Mouse (Mus musculus) left cerebral cortex, adult 2 months (tissue): ENCODE measurements at regions not wholly inside any gene's neighbourhood (a gene's known extent, or its start where the extent isn't known, plus 50 kb on each side); places are given as distances from the start of the nearest gene placed in this dataset.
A peak's percentile ranks its signal among the peaks of the same experiment; 100 is the strongest.

Experiments
- DNase-seq, 2 experiments: peaks; one replicate each; pipeline ENCODE4 v3.0.0; 2021 to 2022; ENCODE audit warnings: low spot score in 2 of 2, mixed read lengths in 1 of 2; ENCODE audit errors: extremely low spot score in 1 of 2
- H3K27ac ChIP-seq: fragments of 200-600 bp; 2 replicates; pipeline ENCODE4 v1.8.1; 2022
- H3K4me3 ChIP-seq: fragments of 200-600 bp; 2 replicates; pipeline ENCODE4 v1.8.1; 2022
- CTCF ChIP-seq: fragments of 200-600 bp; IDR thresholded peaks from 2 replicates; pipeline ENCODE4 v1.8.1; 2022; ENCODE audit warnings: antibody characterized with exemption, mild to moderate bottlenecking, moderate library complexity
- intact Hi-C: fragments of 180-260 bp; cut with DNase I; formaldehyde crosslinking; loops from one replicate; pipeline ENCODE4 v1.15.1; 2025

GRCm38 (mm10) chr5:46073744-46074143, 216.3 kb upstream of the Lcorl start:
- intact Hi-C loops, result no loop called here
- DNase-seq, result no peak
- Histone ChIP-seq H3K4me3 (no peak overlapping the region), H3K27ac (no peak overlapping the region)
- no peak for TF ChIP-seq CTCF

- H3K27ac ChIP-seq, result no peak overlapping the region
- no peak overlapping the region for H3K4me3 ChIP-seq
- TF ChIP-seq CTCF, result no peak
- no peak for DNase-seq
- intact Hi-C loops, result no loop called here
Observed at GRCm38 (mm10) chr5:46073136-46073535, 215.7 kb upstream of the Lcorl start.

GRCm38 (mm10) chr5:46059910-46060309, 202.5 kb upstream of the Lcorl start:
- Histone ChIP-seq H3K4me3 (no peak overlapping the region), H3K27ac (no peak overlapping the region)
- TF ChIP-seq CTCF, result no peak
- no peak for DNase-seq
- intact Hi-C loops, result no loop called here

GRCm38 (mm10) chr5:46054850-46055249, 197.4 kb upstream of the Lcorl start:
- intact Hi-C loops, result no loop called here
- DNase-seq, result no peak
- TF ChIP-seq CTCF, result no peak
- Histone ChIP-seq H3K4me3 (no peak overlapping the region), H3K27ac (no peak overlapping the region)

- no peak for DNase-seq
- Histone ChIP-seq H3K4me3 (no peak overlapping the region), H3K27ac (no peak overlapping the region)
- no peak for TF ChIP-seq CTCF
- intact Hi-C loops, result no loop called here
Observed at GRCm38 (mm10) chr5:46042684-46043348, 185.4 kb upstream of the Lcorl start.

- H3K27ac ChIP-seq, result no peak overlapping the region
- H3K4me3 ChIP-seq, result no peak overlapping the region
- intact Hi-C loops, result no loop called here
- DNase-seq, result no peak
- no peak for TF ChIP-seq CTCF
Observed at GRCm38 (mm10) chr5:46033008-46033676, 175.7 kb upstream of the Lcorl start.

- intact Hi-C loops, result no loop called here
- H3K27ac ChIP-seq, result no peak overlapping the region
- no peak for DNase-seq
- no peak for TF ChIP-seq CTCF
- no peak overlapping the region for H3K4me3 ChIP-seq
Observed at GRCm38 (mm10) chr5:46032206-46032605, 174.8 kb upstream of the Lcorl start.

GRCm38 (mm10) chr5:46024138-46024537, 166.7 kb upstream of the Lcorl start:
- Histone ChIP-seq H3K4me3 (no peak overlapping the region), H3K27ac (no peak overlapping the region)
- no peak for DNase-seq
- intact Hi-C loops, result loop anchor here (5.0 kb wide), 1 partner anchor 313 kb away; no protein-coding TSS in a partner anchor
- no peak for TF ChIP-seq CTCF

- no peak for TF ChIP-seq CTCF
- DNase-seq, result no peak
- Histone ChIP-seq H3K4me3 (no peak overlapping the region), H3K27ac (peak overlapping the region; percentile 19; the same call in 1 of the 2 replicates)
- intact Hi-C loops, result loop anchor here (5.0 kb wide), 1 partner anchor 314 kb away; no protein-coding TSS in a partner anchor
Observed at GRCm38 (mm10) chr5:46023456-46023855, 166.0 kb upstream of the Lcorl start.

- intact Hi-C loops, result loop anchor here (5.0 kb wide), 1 partner anchor 315 kb away; no protein-coding TSS in a partner anchor
- Histone ChIP-seq H3K27ac (no peak overlapping the region), H3K4me3 (no peak overlapping the region)
- TF ChIP-seq CTCF, result no peak
- no peak for DNase-seq
Observed at GRCm38 (mm10) chr5:46022047-46022422, 164.6 kb upstream of the Lcorl start.

- intact Hi-C loops, result loop anchor here (5.0 kb wide), 1 partner anchor 316 kb away; no protein-coding TSS in a partner anchor
- DNase-seq, result no peak
- Histone ChIP-seq H3K4me3 (no peak overlapping the region), H3K27ac (no peak overlapping the region)
- no peak for TF ChIP-seq CTCF
Observed at GRCm38 (mm10) chr5:46021398-46022046, 164.1 kb upstream of the Lcorl start.

- DNase-seq, result no peak
- intact Hi-C loops, result loop anchor here (5.0 kb wide), 1 partner anchor 317 kb away; no protein-coding TSS in a partner anchor
- no peak overlapping the region for H3K27ac ChIP-seq
- H3K4me3 ChIP-seq, result no peak overlapping the region
- no peak for TF ChIP-seq CTCF
Observed at GRCm38 (mm10) chr5:46020175-46020574, 162.8 kb upstream of the Lcorl start.
